Mouse (Mus musculus) heart, postnatal 10 days (tissue): ENCODE data around the gene Psme3. TPM values are rescaled to one million over a fixed set of nuclear protein-coding genes. Genes with fewer than 3 reads are reported as not detected.

ENCODE experiments used
- DNase-seq, 2 experiments: peaks; one replicate each; pipeline ENCODE4 v3.0.0; 2021
- intact Hi-C: fragments of 180-260 bp; cut with DNase I; formaldehyde crosslinking; loops from one replicate; pipeline ENCODE4 v1.15.1; 2025
- microRNA-seq, 2 experiments: library from miRNA; unstranded; fragments of <30 nt; microRNA quantifications; one replicate each; pipeline ENCODE4 v1.2.0; 2022
- total RNA-seq, 2 experiments: library from RNA; stranded (reverse); gene quantifications; 2 replicates each; pipeline ENCODE4 v1.2.3; 2021

Gene Psme3
- total RNA-seq, 2 experiments from 2014 or later, result 74.9 to 90.0 TPM

DNA sequence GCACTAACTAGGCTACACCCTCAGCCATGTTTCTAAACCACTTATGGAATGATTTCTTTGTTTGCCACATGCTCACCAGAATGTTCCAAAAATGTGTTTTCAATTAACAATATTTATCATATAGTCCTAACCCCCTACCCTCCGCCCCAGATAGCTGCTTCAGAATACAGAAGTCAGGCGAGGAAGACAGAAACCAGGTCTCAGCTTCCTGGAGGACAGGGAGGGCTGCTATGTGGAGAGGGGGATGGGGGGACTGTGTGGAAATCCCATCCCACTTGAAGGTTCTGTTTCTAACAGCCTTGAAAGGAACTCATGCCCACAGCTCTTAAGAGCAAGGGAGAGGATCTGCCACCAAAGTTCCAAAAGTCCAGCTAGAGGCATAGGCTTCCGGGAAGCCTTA is 33.2 kb downstream of the Psme3 start:
- intact Hi-C loops, result no loop called here
- DNase-seq, result no peak

DNA sequence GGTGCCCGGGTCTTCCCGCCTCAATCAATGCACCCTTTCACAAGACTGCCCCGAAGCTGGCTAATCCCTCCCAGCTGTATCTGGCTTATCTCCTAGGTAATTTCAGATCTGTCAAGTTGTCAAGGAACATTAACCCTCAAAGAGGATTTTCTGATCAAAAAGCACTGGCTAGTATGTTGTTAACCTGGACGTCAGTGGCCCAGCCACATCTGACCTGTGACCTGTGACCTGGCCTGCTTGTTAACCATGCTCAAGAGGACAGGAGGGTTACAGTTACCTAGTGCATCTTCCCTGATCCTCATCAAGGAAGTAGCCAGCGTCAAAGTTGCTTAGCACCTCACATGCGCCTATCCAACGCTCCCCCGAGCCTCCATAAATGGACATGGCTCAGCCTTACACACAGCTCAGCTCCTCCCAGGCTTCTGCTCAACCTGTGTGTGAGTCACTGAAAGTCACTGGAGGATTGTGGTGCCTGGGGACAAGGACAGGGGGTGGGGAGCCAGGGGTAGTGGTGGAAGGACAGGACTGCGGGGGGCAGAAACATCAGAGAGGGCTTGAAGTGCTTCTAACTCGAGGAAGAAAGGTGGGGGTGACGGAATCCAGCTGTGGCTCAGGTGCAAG is 35.2 kb downstream of the Psme3 start:
- intact Hi-C loops, result no loop called here
- no peak for DNase-seq

DNA sequence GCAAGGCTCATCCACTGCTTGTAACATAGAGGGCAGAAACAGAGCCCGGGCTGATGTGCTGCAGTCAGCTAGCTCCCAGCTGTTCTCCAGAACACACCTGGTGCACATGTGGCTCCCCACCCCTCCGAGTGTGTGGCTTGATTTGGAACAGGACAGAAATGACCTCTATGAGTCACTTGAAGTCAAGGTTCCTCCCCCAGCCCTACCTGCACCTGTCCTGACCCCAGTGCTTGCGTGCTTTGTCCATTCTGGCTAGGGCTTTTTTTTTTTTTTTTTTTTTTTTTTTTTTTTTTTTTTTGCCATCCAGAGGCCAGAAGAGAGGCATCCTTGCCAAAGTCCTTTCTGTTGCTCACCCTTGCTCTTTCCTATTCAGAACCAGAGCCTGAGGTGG is 35.7 kb downstream of the Psme3 start:
- intact Hi-C loops, result no loop called here

DNA sequence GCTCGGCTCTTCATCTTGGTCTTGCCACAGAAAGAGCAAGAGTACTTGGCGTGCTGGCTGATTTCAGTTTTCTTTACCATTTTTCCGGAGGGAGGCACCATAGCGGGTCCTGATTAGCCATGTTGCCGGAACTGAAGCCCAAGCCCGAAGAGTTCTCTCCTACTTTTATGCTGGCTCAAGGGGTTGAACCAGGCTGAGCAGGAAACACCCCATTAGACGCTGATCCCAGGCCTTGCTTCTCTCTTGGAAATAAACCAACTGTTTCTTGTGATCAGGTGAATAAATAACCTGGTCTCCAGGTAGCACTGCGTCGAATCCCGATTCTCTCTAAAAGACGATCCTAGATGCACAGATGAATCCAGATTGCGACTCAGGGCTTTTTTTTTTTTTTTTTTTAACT is 37.4 kb downstream of the Psme3 start:
- intact Hi-C loops, result no loop called here
- no peak for DNase-seq

More for the DNA sequence above, 35.7 kb downstream of the Psme3 start:
- no peak for DNase-seq

DNA sequence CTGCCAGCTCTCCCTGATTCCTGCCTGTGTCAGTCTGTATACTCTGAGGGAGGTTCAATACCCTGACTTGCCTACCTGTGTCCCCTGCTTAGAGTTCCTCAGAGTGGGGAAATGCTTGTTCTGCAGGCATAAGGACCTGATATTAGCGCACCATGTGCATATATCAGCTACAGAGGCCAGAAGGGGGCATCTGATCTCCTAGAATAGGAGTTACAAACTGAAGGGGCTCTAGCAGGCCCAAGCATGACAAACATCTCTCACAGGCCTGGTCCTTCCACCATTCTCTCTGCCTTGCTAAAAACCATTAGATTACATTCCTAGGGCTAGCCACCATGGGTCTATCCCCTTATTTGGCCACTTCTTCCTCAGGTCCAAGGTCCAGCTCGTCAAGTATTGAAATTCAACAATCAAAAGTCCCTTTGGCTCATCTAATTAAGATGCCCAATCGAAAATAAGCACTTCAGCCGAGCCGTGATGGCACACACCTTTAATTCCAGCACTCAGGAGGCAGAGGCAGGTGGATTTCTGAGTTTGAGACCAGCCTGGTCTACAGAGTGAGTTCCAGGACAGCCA is 38.5 kb downstream of the Psme3 start:
- DNase-seq, result no peak
- intact Hi-C loops, result no loop called here

DNA sequence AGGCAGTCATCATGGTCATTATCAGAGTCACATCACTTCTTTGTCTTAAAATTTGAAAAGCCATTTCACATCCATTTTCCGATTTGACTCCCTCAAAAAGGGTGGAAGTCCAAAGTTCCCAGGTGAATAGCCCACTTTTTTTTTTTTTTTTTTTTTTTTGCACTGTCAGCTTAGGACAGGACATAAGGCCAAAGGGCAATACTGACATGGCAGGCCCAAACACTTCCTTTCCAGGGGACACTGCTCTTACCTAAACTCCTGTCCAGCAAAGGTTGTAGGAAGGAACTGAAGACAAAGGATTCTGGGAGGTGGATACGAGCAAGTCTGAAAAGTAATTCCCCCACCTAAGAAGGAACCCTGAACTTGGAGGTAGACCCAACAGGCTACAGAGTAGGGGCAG is 39.9 kb downstream of the Psme3 start:
- intact Hi-C loops, result no loop called here
- DNase-seq, result no peak

DNA sequence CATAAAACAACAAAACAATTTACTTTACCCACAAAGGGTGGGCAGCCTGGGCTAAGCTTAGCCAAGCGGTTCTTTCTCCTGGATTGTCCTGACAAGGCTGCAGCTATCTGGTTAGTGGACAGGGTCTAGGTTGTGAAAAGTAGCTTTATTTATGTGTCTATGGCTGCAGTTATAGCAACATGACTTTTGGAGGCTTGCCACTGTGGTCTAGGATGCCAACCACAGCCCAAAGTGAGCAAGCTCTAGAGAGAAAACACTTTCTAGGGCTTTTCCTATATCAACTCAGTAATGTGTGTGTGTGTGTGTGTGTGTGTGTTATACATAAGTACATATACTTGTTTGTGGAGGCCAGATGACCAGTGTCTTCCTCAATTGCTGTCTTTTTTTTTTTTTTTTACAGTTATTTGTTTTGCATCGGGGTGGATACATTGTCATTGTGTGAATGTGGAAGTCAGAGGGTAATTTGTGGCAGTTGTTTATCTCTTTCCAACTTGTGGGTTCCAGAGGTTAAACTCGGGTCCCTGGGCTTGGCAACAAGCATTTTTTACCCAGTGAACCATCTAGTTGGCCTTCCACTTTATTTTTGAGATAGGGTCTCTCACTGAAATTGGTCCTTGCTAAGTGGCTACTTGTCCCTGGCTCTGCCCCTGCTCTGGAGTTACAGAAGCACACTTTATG is 41.6 kb downstream of the Psme3 start:
- intact Hi-C loops, result no loop called here

DNA sequence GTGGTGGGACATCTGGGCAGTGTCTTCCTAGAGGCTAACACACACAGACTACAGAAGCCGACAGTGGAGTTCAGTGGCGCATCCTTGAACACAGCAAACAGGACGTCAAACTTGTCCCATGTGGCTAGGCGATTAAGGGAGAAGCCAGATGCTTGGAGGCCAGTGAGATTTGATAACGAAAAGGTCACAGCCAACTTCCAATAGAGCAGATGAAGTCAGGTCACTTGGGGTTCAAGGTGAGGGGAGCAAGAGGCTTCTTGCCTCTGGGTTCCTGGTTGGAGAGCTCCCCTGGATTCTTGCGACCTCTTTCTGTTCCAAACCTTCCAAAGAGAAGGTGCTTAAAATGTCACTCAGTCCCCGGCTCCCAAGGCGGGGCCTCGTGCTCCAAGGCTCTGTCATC is 43.8 kb downstream of the Psme3 start:
- intact Hi-C loops, result loop anchor here (2.0 kb wide), 1 partner anchor 27 kb away; no protein-coding TSS in a partner anchor
- peak in 1 of 2 experiments; percentile 18 for DNase-seq

More for the DNA sequence above, 41.6 kb downstream of the Psme3 start:
- DNase-seq, result peak; percentile 31 to 41

DNA sequence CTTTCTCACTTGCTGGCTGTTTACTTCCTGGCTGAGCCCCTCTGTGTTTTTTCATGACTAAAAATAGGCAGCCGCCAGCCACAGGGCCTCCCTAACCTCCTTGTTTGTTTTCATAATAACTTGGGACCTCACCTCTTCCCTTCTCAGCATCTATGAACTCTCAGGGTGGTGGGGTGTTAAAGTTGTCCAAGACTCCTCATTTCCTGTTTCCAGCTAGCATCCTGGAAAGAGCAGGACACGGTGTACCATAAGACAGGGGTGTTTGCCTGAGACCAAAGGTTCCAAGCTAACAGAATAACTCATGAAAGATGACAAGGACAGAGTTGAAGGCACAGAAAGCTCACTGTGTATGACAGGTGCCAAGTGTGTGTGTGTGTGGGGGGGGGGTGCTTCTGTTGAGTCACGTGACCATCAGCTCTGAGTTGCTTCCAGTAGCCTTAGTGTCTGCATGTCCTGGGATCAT is 44.7 kb downstream of the Psme3 start:
- DNase-seq, result peak; percentile 16 to 23
- intact Hi-C loops, result loop anchor here (2.0 kb wide), 1 partner anchor 28 kb away; no protein-coding TSS in a partner anchor

DNA sequence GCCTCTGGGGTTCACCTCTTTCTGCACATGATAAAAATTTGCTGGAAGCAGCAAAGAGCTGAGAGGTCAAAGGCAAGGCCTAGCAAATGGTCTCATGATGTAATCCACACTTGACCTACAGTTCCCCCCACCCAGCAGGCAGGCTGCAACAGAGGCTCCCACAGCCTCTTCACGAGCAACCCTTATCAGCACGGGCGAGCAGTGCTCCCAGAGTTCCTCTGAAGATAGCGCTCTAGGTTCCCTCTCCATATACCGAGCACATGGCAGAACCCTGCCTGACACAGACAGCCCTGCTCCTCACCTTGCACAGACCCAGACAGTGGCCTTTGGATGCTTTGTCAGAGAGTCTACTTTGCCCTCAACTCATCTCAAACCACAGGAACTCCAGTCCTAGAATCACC is 48.5 kb downstream of the Psme3 start:
- intact Hi-C loops, result no loop called here
- no peak for DNase-seq

DNA sequence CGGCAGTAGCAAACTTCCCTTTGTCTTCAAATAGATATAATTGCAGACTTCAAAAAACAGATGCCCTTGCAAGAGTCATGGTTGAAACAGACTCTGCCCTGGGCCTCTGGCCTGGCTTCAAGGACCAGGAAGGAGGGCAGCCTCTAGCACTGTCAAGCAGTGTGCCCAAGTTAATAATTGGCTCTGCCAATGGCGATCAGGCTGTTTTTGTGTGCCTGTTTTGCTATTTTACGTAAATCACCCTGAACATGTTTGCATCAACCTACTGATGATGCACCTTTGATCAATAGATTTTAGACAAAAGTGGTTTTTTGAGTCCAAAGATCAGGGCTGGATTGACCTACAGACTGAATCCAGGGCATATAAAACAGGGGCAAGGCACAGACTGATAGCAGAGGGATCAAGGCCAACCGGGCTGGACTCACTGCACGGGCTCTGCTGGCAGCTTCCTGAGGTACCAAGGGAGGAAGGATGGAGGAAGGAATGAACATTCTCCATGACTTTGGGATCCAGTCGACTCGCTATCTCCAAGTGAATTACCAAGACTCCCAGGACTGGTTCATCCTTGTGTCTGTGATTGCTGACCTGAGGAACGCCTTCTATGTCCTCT is 51.4 kb downstream of the Psme3 start, which contains the start of gene G6pc:
Gene G6pc (plus strand): TSS at position 236 of the 610 bp plus-strand sequence.
- DNase-seq, result no peak
- intact Hi-C loops, result no loop called here

DNA sequence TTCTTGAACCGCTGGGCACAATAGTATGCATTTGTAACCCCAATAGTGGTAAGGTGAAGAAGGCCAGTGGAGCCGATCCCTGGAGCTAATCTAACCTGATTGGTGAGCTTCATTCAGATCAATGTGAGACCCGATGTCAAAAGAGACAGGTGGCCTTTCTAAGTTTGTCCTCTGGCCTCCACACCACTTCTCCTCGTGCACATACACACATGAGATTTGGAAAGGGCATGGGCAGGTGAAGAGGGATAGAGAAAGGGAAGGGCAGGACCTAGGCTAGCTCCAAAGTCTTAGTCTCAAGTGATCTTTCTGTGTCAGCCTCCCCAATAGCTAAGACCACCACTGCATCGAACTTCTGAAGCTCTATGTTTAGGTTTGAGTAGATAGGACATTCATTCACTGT is 54.1 kb downstream of the Psme3 start:
- no peak for DNase-seq
- intact Hi-C loops, result no loop called here

Small RNAs within 50 kb of the gene (microRNA-seq; reads per million reads assigned to microRNA genes)
- 0 reads per million in 2 experiments for gene Gm25593

Other genes starting within 250 kb of the Psme3 start
- gene Naglu, start 246.2 kb upstream of the Psme3 start, total RNA-seq, result 1 to 10 TPM; 9.9 to 10.0 TPM
- under 1 TPM in 1 of 2 experiments, not detected in 1; 0.45 TPM for gene Hsd17b1, start 237.8 kb upstream of the Psme3 start, total RNA-seq
- gene Coasy, start 233.6 kb upstream of the Psme3 start, total RNA-seq, result 10 to 100 TPM; 18.7 to 21.4 TPM
- gene Mlx, start 228.9 kb upstream of the Psme3 start, total RNA-seq, result 10 to 100 TPM; 14.1 to 18.1 TPM
- gene Psmc3ip, start 220.8 kb upstream of the Psme3 start, total RNA-seq, result 1 to 10 TPM; 5.0 to 5.6 TPM
- gene Retreg3, start 196.3 kb upstream of the Psme3 start, total RNA-seq, result 10 to 100 TPM; 37.6 to 41.6 TPM
- 10 to 100 TPM; 27.0 to 31.1 TPM for gene Tubg1, start 196.3 kb upstream of the Psme3 start, total RNA-seq
- gene Tubg2, start 160.3 kb upstream of the Psme3 start, total RNA-seq, result 1 to 10 TPM; 3.4 to 3.5 TPM
- 1 to 10 TPM; 1.8 to 2.1 TPM for gene Cntnap1, start 145.7 kb upstream of the Psme3 start, total RNA-seq
- gene Plekhh3, start 144.9 kb upstream of the Psme3 start, total RNA-seq, result 10 to 100 TPM; 23.6 to 28.3 TPM
- under 1 TPM; 0.14 to 0.20 TPM for gene Ccr10, start 140.8 kb upstream of the Psme3 start, total RNA-seq
- 10 to 100 TPM; 20.5 to 22.5 TPM for gene Ezh1, start 89.8 kb upstream of the Psme3 start, total RNA-seq
- 100 to 1,000 TPM; 146 to 180 TPM for gene Ramp2, start 70.2 kb upstream of the Psme3 start, total RNA-seq
- 100 to 1,000 TPM in 1 of 2 experiments, 10 to 100 TPM in 1; 97.5 to 111 TPM for gene Vps25, start 62.5 kb upstream of the Psme3 start, total RNA-seq
- gene Wnk4, start 55.6 kb upstream of the Psme3 start, total RNA-seq, result 1 to 10 TPM; 5.7 to 7.6 TPM
- gene Cntd1, start 37.2 kb upstream of the Psme3 start, total RNA-seq, result under 1 TPM; 0.14 to 0.57 TPM
- gene Coa3, start 37.1 kb upstream of the Psme3 start, total RNA-seq, result 10 to 100 TPM; 84.2 to 92.6 TPM
- gene Becn1, start 13.9 kb upstream of the Psme3 start, total RNA-seq, result 100 to 1,000 TPM in 1 of 2 experiments, 10 to 100 TPM in 1; 94.3 to 109 TPM
- 1 to 10 TPM; 2.5 to 3.1 TPM for gene Aoc2, start 8.8 kb downstream of the Psme3 start, total RNA-seq
- 10 to 100 TPM; 39.0 to 49.9 TPM for gene Aoc3, start 14.4 kb downstream of the Psme3 start, total RNA-seq
- not detected for gene G6pc, start 51.3 kb downstream of the Psme3 start, total RNA-seq
- gene Aarsd1, start 101.4 kb downstream of the Psme3 start, total RNA-seq, result 10 to 100 TPM; 17.9 to 19.2 TPM
- 1 to 10 TPM; 4.3 to 6.1 TPM for gene Gm27029, start 108.6 kb downstream of the Psme3 start, total RNA-seq
- gene Rundc1, start 108.9 kb downstream of the Psme3 start, total RNA-seq, result 10 to 100 TPM; 11.1 to 12.4 TPM
- gene Ptges3l, start 109.1 kb downstream of the Psme3 start, total RNA-seq, result 10 to 100 TPM; 37.4 to 39.7 TPM
- 10 to 100 TPM; 63.3 to 68.3 TPM for gene Rpl27, start 126.1 kb downstream of the Psme3 start, total RNA-seq
- 10 to 100 TPM; 12.9 to 13.7 TPM for gene Ifi35, start 132.2 kb downstream of the Psme3 start, total RNA-seq
- gene Rnd2, start 148.8 kb downstream of the Psme3 start, total RNA-seq, result 1 to 10 TPM; 6.5 to 8.4 TPM
- 10 to 100 TPM; 50.1 to 50.4 TPM for gene Vat1, start 150.0 kb downstream of the Psme3 start, total RNA-seq
- 1 to 10 TPM; 2.8 to 4.7 TPM for gene Brca1, start 235.7 kb downstream of the Psme3 start, total RNA-seq
- gene Nbr1, start 235.9 kb downstream of the Psme3 start, total RNA-seq, result 100 to 1,000 TPM; 100 TPM